Mouse (Mus musculus): ENCODE data around the gene Med8.

GRCm38 (mm10) chr4:118375999-118376398 lies 33.1 kb upstream of the Med8 start:
- no peak for TF ChIP-seq CTCF (IDR thresholded peaks at IDR 0.05; ENCODE audit: control insufficient read depth, insufficient read depth, low read length)
- TF ChIP-seq POLR2A (IDR thresholded peaks at IDR 0.05; ENCODE audit: borderline replicate concordance, control insufficient read depth, low read depth, low read length): no peak
